Mouse (Mus musculus) MEL (cell line): ENCODE data around the gene Kif26a. TPM values are rescaled to one million over a fixed set of nuclear protein-coding genes. Genes with fewer than 3 reads are reported as not detected.

Source experiments
- DNase-seq: peaks from one replicate; pipeline ENCODE4 v3.0.0; 2011; ENCODE audit warnings: low read depth, low spot score
- H3K27ac ChIP-seq: 2 replicates; pipeline ENCODE4 v1.5.1; 2012; ENCODE audit warnings: low read depth, mild to moderate bottlenecking, control low read depth, low read length, moderate library complexity; ENCODE audit not compliant: control insufficient read depth
- H3K27me3 ChIP-seq, 2 experiments: fragments of 150-350 bp in 1 of 2; sonication (generic) in 1 of 2; 2 replicates each; pipeline ENCODE4 v1.6.1; 2012; ENCODE audit warnings: low read length in 2 of 2, mild to moderate bottlenecking in 2 of 2, improper control_type of control experiment in 1 of 2, moderate library complexity in 1 of 2; ENCODE audit not compliant: insufficient read depth in 2 of 2, control insufficient read depth in 1 of 2
- H3K36me3 ChIP-seq, 2 experiments: 2 replicates each; pipeline ENCODE4 v1.6.1; 2012 to 2014; ENCODE audit warnings: low read length in 2 of 2, improper control_type of control experiment in 1 of 2, inconsistent platforms in 1 of 2, mild to moderate bottlenecking in 1 of 2; ENCODE audit not compliant: insufficient read depth in 2 of 2, control insufficient read depth in 1 of 2
- H3K4me1 ChIP-seq, 2 experiments: fragments of 150-350 bp in 1 of 2; sonication (generic) in 1 of 2; 2 replicates each; pipeline ENCODE4 v1.6.1; 2012; ENCODE audit warnings: low read length in 2 of 2, improper control_type of control experiment in 1 of 2, mild to moderate bottlenecking in 1 of 2; ENCODE audit not compliant: insufficient read depth in 2 of 2, control insufficient read depth in 1 of 2
- H3K4me3 ChIP-seq, 2 experiments: fragments of 150-350 bp in 1 of 2; sonication (generic) in 1 of 2; 2 replicates each; pipeline ENCODE4 v1.5.1; 2012; ENCODE audit warnings: low read depth in 2 of 2, low read length in 2 of 2, mild to moderate bottlenecking in 2 of 2, moderate library complexity in 2 of 2, control low read depth in 1 of 2, improper control_type of control experiment in 1 of 2; ENCODE audit not compliant: control insufficient read depth in 1 of 2, insufficient read depth in 1 of 2
- H3K79me2 ChIP-seq: 2 replicates; pipeline ENCODE4 v1.6.1; 2012; ENCODE audit warnings: mild to moderate bottlenecking, low read length, moderate library complexity; ENCODE audit not compliant: control insufficient read depth, poor library complexity, insufficient read depth
- H3K9ac ChIP-seq: 2 replicates; pipeline ENCODE4 v1.6.1; 2012; ENCODE audit warnings: low read depth, mild to moderate bottlenecking, control low read depth, low read length, moderate library complexity; ENCODE audit not compliant: control insufficient read depth, poor library complexity, severe bottlenecking
- H3K9me3 ChIP-seq: fragments of 150-350 bp; sonication (generic); replicated peaks from 2 replicates; pipeline ENCODE4 v1.6.1; 2012; ENCODE audit warnings: mild to moderate bottlenecking, low read length, improper control_type of control experiment, moderate library complexity; ENCODE audit not compliant: insufficient read depth
- CHD2 ChIP-seq: IDR thresholded peaks from 2 replicates; pipeline ENCODE4 v1.6.1; 2011; ENCODE audit warnings: low read length, improper control_type of control experiment
- E2F4 ChIP-seq: IDR thresholded peaks from 2 replicates; pipeline ENCODE4 v1.6.1; 2011; ENCODE audit warnings: low read depth, low read length, improper control_type of control experiment, borderline replicate concordance
- EP300 ChIP-seq, 2 experiments: IDR thresholded peaks; 2 replicates each; pipeline ENCODE4 v1.6.1; 2011; ENCODE audit warnings: improper control_type of control experiment in 2 of 2, low read length in 2 of 2, low read depth in 1 of 2, mild to moderate bottlenecking in 1 of 2
- ETS1 ChIP-seq: IDR thresholded peaks from 2 replicates; pipeline ENCODE4 v1.6.1; 2012; ENCODE audit warnings: low read depth, mild to moderate bottlenecking, inconsistent platforms, low read length, improper control_type of control experiment, moderate library complexity
- GABPA ChIP-seq: IDR thresholded peaks from 2 replicates; pipeline ENCODE4 v1.6.1; 2012; ENCODE audit warnings: low read depth, mild to moderate bottlenecking, inconsistent platforms, low read length, improper control_type of control experiment, moderate library complexity
- HCFC1 ChIP-seq: IDR thresholded peaks from 2 replicates; pipeline ENCODE4 v1.6.1; 2012; ENCODE audit warnings: low read depth, mild to moderate bottlenecking, inconsistent platforms, low read length, improper control_type of control experiment, moderate library complexity
- JUND ChIP-seq: IDR thresholded peaks from 2 replicates; pipeline ENCODE4 v1.6.1; 2011; ENCODE audit warnings: low read depth, mild to moderate bottlenecking, improper control_type of control experiment, low read length
- MAFK ChIP-seq: IDR thresholded peaks from 2 replicates; pipeline ENCODE4 v1.6.1; 2011; ENCODE audit warnings: low read depth, mild to moderate bottlenecking, low read length, improper control_type of control experiment, borderline replicate concordance
- MEF2A ChIP-seq: IDR thresholded peaks from 2 replicates; pipeline ENCODE4 v1.6.1; 2014; ENCODE audit warnings: low read depth, mild to moderate bottlenecking, inconsistent platforms, low read length, improper control_type of control experiment; ENCODE audit not compliant: poor library complexity, insufficient replicate concordance, severe bottlenecking; ENCODE audit errors: extremely low read depth
- NELFE ChIP-seq: IDR thresholded peaks from 2 replicates; pipeline ENCODE4 v1.6.1; 2011; ENCODE audit warnings: low read depth, low read length, improper control_type of control experiment
- NRF1 ChIP-seq: IDR thresholded peaks from 2 replicates; pipeline ENCODE4 v1.6.1; 2014; ENCODE audit warnings: low read depth, mild to moderate bottlenecking, inconsistent platforms, low read length, improper control_type of control experiment, moderate library complexity; ENCODE audit not compliant: poor library complexity, insufficient read depth, severe bottlenecking
- POLR2AphosphoS2 ChIP-seq: IDR thresholded peaks from 2 replicates; pipeline ENCODE4 v1.6.1; 2011; ENCODE audit warnings: low read length, improper control_type of control experiment
- POLR2AphosphoS5 ChIP-seq: IDR thresholded peaks from 2 replicates; pipeline ENCODE4 v1.6.1; 2012; ENCODE audit warnings: low read depth, borderline replicate concordance, mild to moderate bottlenecking, inconsistent platforms, low read length, moderate library complexity, mixed read lengths
- SIN3A ChIP-seq: IDR thresholded peaks from 2 replicates; pipeline ENCODE4 v1.6.1; 2012; ENCODE audit warnings: low read length, improper control_type of control experiment, inconsistent platforms
- TCF12 ChIP-seq: IDR thresholded peaks from 2 replicates; pipeline ENCODE4 v1.6.1; 2014; ENCODE audit warnings: low read depth, mild to moderate bottlenecking, inconsistent platforms, low read length, improper control_type of control experiment, moderate library complexity
- UBTF ChIP-seq: IDR thresholded peaks from 2 replicates; pipeline ENCODE4 v1.6.1; 2012; ENCODE audit warnings: low read depth, mild to moderate bottlenecking, inconsistent platforms, low read length, improper control_type of control experiment, moderate library complexity, borderline replicate concordance; ENCODE audit not compliant: insufficient read depth
- USF2 ChIP-seq, 2 experiments: IDR thresholded peaks; 2 replicates each; pipeline ENCODE4 v1.6.1; 2011 to 2012; ENCODE audit warnings: improper control_type of control experiment in 2 of 2, low read length in 2 of 2, borderline replicate concordance in 1 of 2, inconsistent platforms in 1 of 2, low read depth in 1 of 2, mild to moderate bottlenecking in 1 of 2; ENCODE audit not compliant: insufficient read depth in 1 of 2
- polyA plus RNA-seq, 2 experiments: library from polyadenylated mRNA; stranded (reverse) in 1 of 2; unstranded in 1 of 2; fragments of >175 nt in 1 of 2; fragments of >200 nt in 1 of 2; gene quantifications; 2 replicates each; pipeline versions ENCODE4 v1.2.1 to v1.2.4; 2012; ENCODE audit warnings: low replicate concordance in 2 of 2, low read depth in 1 of 2; ENCODE audit not compliant: insufficient read length in 2 of 2, insufficient read depth in 1 of 2, missing spikeins in 1 of 2
- total RNA-seq: library from RNA; depleted of rRNA; stranded (reverse); fragments of 300-350 nt; gene quantifications from 2 replicates; pipeline ENCODE4 v1.2.3, GENCODE M21; 2012

Kif26a gene
- total and polyA plus RNA-seq, 3 experiments: 4.8 to 6.9 TPM; not detected in 1

- TF ChIP-seq CHD2 (no peak), GABPA (no peak), POLR2AphosphoS2 (no peak), USF2 (IDR thresholded peaks at IDR 0.05; ENCODE audit: borderline replicate concordance in 1 of 2, insufficient read depth in 1 of 2, low read depth in 1 of 2, low read length in 2 of 2) (no peak), UBTF (no peak), E2F4 (no peak), TCF12 (no peak), NELFE (no peak), ETS1 (no peak), HCFC1 (no peak), EP300 (IDR thresholded peaks at IDR 0.05; ENCODE audit: low read depth in 1 of 2, low read length in 2 of 2) (no peak), NRF1 (no peak), MAFK (no peak)
- Histone ChIP-seq H3K4me1 (no peaks in the 10 kb centered on the region), H3K36me3 (no peaks in the 10 kb centered on the region), H3K27me3 (no peaks in the 10 kb centered on the region), H3K4me3 (no peak overlapping the region), H3K79me2 (no peaks in the 10 kb centered on the region), H3K9ac (no peak overlapping the region), H3K27ac (no peak overlapping the region), H3K9me3 (peaks cover 1% of the 10 kb centered on the region; the same call in 1 of the 2 replicates)
- DNase-seq: no peak
Observed at GRCm38 (mm10) chr12:112207734-112208133, 61.7 kb downstream of the Kif26a start.

- H3K36me3 ChIP-seq: no peaks in the 10 kb centered on the region
- no peaks in the 10 kb centered on the region for H3K4me1 ChIP-seq
- no peak for DNase-seq
- H3K4me3 ChIP-seq: no peak overlapping the region
- no peak for TF ChIP-seq MEF2A
- TF ChIP-seq SIN3A: no peak
- TF ChIP-seq JUND: no peak
- TF ChIP-seq POLR2AphosphoS5: no peak
- TF ChIP-seq UBTF: no peak
- TF ChIP-seq, all 39 proteins: peak for 0
- H3K27ac ChIP-seq: no peak overlapping the region
- no peaks in the 10 kb centered on the region for H3K9me3 ChIP-seq
- no peak overlapping the region for H3K9ac ChIP-seq
- H3K79me2 ChIP-seq: no peaks in the 10 kb centered on the region
- H3K27me3 ChIP-seq: no peaks in the 10 kb centered on the region
Observed at GRCm38 (mm10) chr12:112210622-112211021, 64.6 kb downstream of the Kif26a start.
